Mouse (Mus musculus): ENCODE measurements around the gene Dock7. TPM values are rescaled to one million over a fixed set of nuclear protein-coding genes. Genes with fewer than 3 reads are reported as not detected.

Dock7 gene
- polyA plus RNA-seq, 1 experiment from 2014 or later: 38.9 TPM

DNA sequence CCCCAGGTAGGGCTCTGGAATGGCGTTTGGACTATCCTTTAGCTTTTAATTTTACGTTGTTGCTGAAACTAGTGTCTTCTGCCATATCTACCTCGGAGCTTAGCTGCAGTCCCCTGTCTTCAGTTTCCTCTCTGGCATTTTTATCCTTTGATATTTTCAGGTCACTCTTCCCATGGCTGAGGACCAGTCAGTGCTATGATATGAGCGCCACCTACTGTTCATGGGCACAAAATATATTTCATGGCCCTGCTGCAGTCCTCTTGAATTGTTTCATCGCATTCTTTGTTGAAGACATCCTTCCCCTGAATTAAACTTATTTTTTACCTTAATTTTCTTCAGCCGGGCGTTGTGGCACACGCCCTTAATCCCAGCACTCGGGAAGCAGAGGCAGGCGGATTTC lies 233.6 kb downstream of the Dock7 start:
- WGBS: 21% methylated on average over 10 of the region's 10 CpGs
- H3K4me3 ChIP-seq (replicated peaks; ENCODE audit: low read depth, low read length): no peak overlapping the region
- H3K4me2 ChIP-seq (ENCODE audit: low read length): no peak overlapping the region
- H3K27me3 ChIP-seq (ENCODE audit: insufficient read depth, low read length): no peaks in the 10 kb centered on the region
- no peaks in the 10 kb centered on the region for H3K9me3 ChIP-seq (replicated peaks; ENCODE audit: low read length)
- no peak overlapping the region for H3K27ac ChIP-seq
- DNase-seq (ENCODE audit: low spot score): peak; percentile 92
- H3K36me3 ChIP-seq (ENCODE audit: insufficient read depth, low read length): no peaks in the 10 kb centered on the region
- 0 out of 2 replicates have a peak, but pooled peaks have one; percentile 49 for ATAC-seq (replicated peaks; ENCODE audit: low FRiP score, low read depth)
- no peaks in the 10 kb centered on the region for H3K4me1 ChIP-seq (replicated peaks; ENCODE audit: insufficient read depth, low read length)
- peak; percentile 92 for TF ChIP-seq CTCF (IDR thresholded peaks at IDR 0.05; ENCODE audit: low read depth)
- no peak overlapping the region for H3K9ac ChIP-seq (ENCODE audit: low read depth, low read length)

Other genes with a start within 250 kb of the Dock7 start
- gene Usp1, start 197.1 kb downstream of the Dock7 start, polyA plus RNA-seq (2015; fragmentation: Nextera tagmentation; extraction: Ambion mirVana): 73.0 and 83.7 TPM in 2 replicates
- gene Angptl3, start 90.0 kb downstream of the Dock7 start, polyA plus RNA-seq (2015; fragmentation: Nextera tagmentation; extraction: Ambion mirVana): 1.4 and 1.8 TPM in 2 replicates
- 13.1 and 14.7 TPM in 2 replicates for gene Atg4c, start 73.0 kb upstream of the Dock7 start, polyA plus RNA-seq (2015; fragmentation: Nextera tagmentation; extraction: Ambion mirVana)
- 0.11 TPM in 1 of 2 replicates, not detected in the other for gene Gm12689, start 175.0 kb upstream of the Dock7 start, polyA plus RNA-seq (2015; fragmentation: Nextera tagmentation; extraction: Ambion mirVana)